Mouse (Mus musculus) spleen, adult 2 months (tissue): Measurements from ENCODE around the gene Thada. TPM values are rescaled to one million over a fixed set of nuclear protein-coding genes. Genes with fewer than 3 reads are reported as not detected.

ENCODE experiments used
- DNase-seq, 2 experiments: peaks; one replicate each; pipeline versions ENCODE4 v3.0.0 to v3.0.0-alpha.2; 2012 to 2021; ENCODE audit warnings: low spot score in 2 of 2, low read depth in 1 of 2
- H3K27ac ChIP-seq: fragments of 200-500 bp; 2 replicates; pipeline ENCODE4 v1.5.1; 2012; ENCODE audit warnings: low read length, inconsistent platforms; ENCODE audit not compliant: insufficient read depth
- H3K27me3 ChIP-seq: fragments of 200-500 bp; 2 replicates; pipeline ENCODE4 v1.6.1; 2012; ENCODE audit warnings: mild to moderate bottlenecking, moderate library complexity, low read length, inconsistent platforms; ENCODE audit not compliant: control insufficient read depth, insufficient read depth
- H3K36me3 ChIP-seq: fragments of 200-500 bp; 2 replicates; pipeline ENCODE4 v1.6.1; 2012; ENCODE audit warnings: mild to moderate bottlenecking, low read length, inconsistent platforms; ENCODE audit not compliant: control insufficient read depth, insufficient read depth
- H3K4me1 ChIP-seq: fragments of 200-500 bp; 2 replicates; pipeline ENCODE4 v1.6.1; 2011; ENCODE audit warnings: inconsistent platforms; ENCODE audit not compliant: control insufficient read depth, insufficient read depth, insufficient read length
- H3K4me3 ChIP-seq: fragments of 200-500 bp; 2 replicates; pipeline ENCODE4 v1.5.1; 2011; ENCODE audit warnings: mild to moderate bottlenecking, inconsistent platforms; ENCODE audit not compliant: insufficient read depth, insufficient read length; ENCODE audit errors: extremely low read depth
- CTCF ChIP-seq: fragments of 200-500 bp; IDR thresholded peaks from 2 replicates; pipeline ENCODE4 v1.5.1; 2011; ENCODE audit warnings: mild to moderate bottlenecking, inconsistent platforms; ENCODE audit not compliant: insufficient read depth, insufficient read length, insufficient replicate concordance; ENCODE audit errors: extremely low read depth
- POLR2A ChIP-seq: fragments of 200-500 bp; IDR thresholded peaks from 2 replicates; pipeline ENCODE4 v1.6.1; 2011; ENCODE audit warnings: low read depth, low read length, inconsistent platforms
- WGBS: fragments of 180-500 bp; shearing (Covaris S2); methylation state at CpG from one replicate; pipeline ENCODE4 v1.1.7; 2018; 5-methylcytosine and 5-hydroxymethylcytosine counted together
- polyA plus RNA-seq: library from polyadenylated mRNA; depleted of rRNA; stranded (reverse); fragments of >200 nt; gene quantifications from 2 replicates; pipeline ENCODE4 v1.2.3, GENCODE M21; 2012

Gene Thada
- polyA plus RNA-seq, 1 experiment: 17.2 TPM

- Histone ChIP-seq H3K4me3 (no peak overlapping the region), H3K27ac (no peak overlapping the region), H3K4me1 (no peaks in the 10 kb centered on the region), H3K27me3 (no peaks in the 10 kb centered on the region; the same call in 1 of the 2 replicates), H3K36me3 (no peaks in the 10 kb centered on the region)
- WGBS: 60% methylated on average over 5 of the region's 5 CpGs
- DNase-seq: no peak
- TF ChIP-seq POLR2A (no peak), CTCF (no peak)
Observed at GRCm38 (mm10) chr17:84492255-84492880, 26.4 kb upstream of the Thada start.

GRCm38 (mm10) chr17:84487415-84487814 lies 21.4 kb upstream of the Thada start:
- H3K27me3 ChIP-seq: no peaks in the 10 kb centered on the region
- H3K4me1 ChIP-seq: no peaks in the 10 kb centered on the region
- TF ChIP-seq CTCF (no peak), POLR2A (no peak)
- H3K36me3 ChIP-seq: no peaks in the 10 kb centered on the region
- 86% methylated on average over 2 of the region's 2 CpGs for WGBS
- no peak overlapping the region for H3K27ac ChIP-seq
- no peak for DNase-seq
- H3K4me3 ChIP-seq: no peak overlapping the region

- H3K4me3 ChIP-seq: no peak overlapping the region
- no peak overlapping the region for H3K27ac ChIP-seq
- WGBS: 73% methylated on average over 6 of the region's 6 CpGs
- TF ChIP-seq POLR2A (no peak), CTCF (no peak)
- no peak for DNase-seq
- H3K4me1 ChIP-seq: no peaks in the 10 kb centered on the region
- H3K27me3 ChIP-seq: no peaks in the 10 kb centered on the region
- H3K36me3 ChIP-seq: no peaks in the 10 kb centered on the region
Observed at GRCm38 (mm10) chr17:84483673-84484320, 17.8 kb upstream of the Thada start.

- Histone ChIP-seq H3K27me3 (no peaks in the 10 kb centered on the region), H3K36me3 (no peaks in the 10 kb centered on the region), H3K4me1 (no peaks in the 10 kb centered on the region), H3K4me3 (no peak overlapping the region), H3K27ac (no peak overlapping the region)
- no peak for DNase-seq
- TF ChIP-seq CTCF (no peak), POLR2A (no peak)
- 89% methylated on average over 3 of the region's 3 CpGs for WGBS
Observed at GRCm38 (mm10) chr17:84482831-84483230, 16.8 kb upstream of the Thada start.

- DNase-seq: peak in 1 of 2 experiments; percentile 9
- TF ChIP-seq POLR2A (no peak), CTCF (peak; percentile 43; the same call in 1 of the 2 replicates)
- no peak overlapping the region for H3K27ac ChIP-seq
- no peaks in the 10 kb centered on the region for H3K27me3 ChIP-seq
- H3K4me3 ChIP-seq: no peak overlapping the region
- no peaks in the 10 kb centered on the region for H3K4me1 ChIP-seq
- H3K36me3 ChIP-seq: no peaks in the 10 kb centered on the region
- WGBS: 68% methylated on average over 15 of the region's 15 CpGs
Observed at GRCm38 (mm10) chr17:84480464-84481355, 14.7 kb upstream of the Thada start.

GRCm38 (mm10) chr17:84478276-84478675 lies 12.3 kb upstream of the Thada start:
- WGBS: 81% methylated on average over 4 of the region's 4 CpGs
- Histone ChIP-seq H3K36me3 (no peaks in the 10 kb centered on the region), H3K27me3 (no peaks in the 10 kb centered on the region), H3K27ac (no peak overlapping the region), H3K4me3 (no peak overlapping the region), H3K4me1 (no peaks in the 10 kb centered on the region)
- DNase-seq: no peak
- no peak for TF ChIP-seq POLR2A
- no peak for TF ChIP-seq CTCF

GRCm38 (mm10) chr17:84477176-84477575 lies 11.2 kb upstream of the Thada start:
- Histone ChIP-seq H3K4me3 (no peak overlapping the region), H3K4me1 (no peaks in the 10 kb centered on the region), H3K27ac (no peak overlapping the region), H3K36me3 (no peaks in the 10 kb centered on the region), H3K27me3 (no peaks in the 10 kb centered on the region)
- 87% methylated on average over 5 of the region's 5 CpGs for WGBS
- TF ChIP-seq CTCF (no peak), POLR2A (no peak)
- no peak for DNase-seq
